Mouse (Mus musculus) naive thymus-derived CD4-positive, alpha-beta T cell, adult 5 months (primary cell): ENCODE data around the gene Gm10192. TPM values are rescaled to one million over a fixed set of nuclear protein-coding genes. Genes with fewer than 3 reads are reported as not detected.

Source experiments
- polyA plus RNA-seq: library from polyadenylated mRNA; unstranded; fragments of 100-300 nt; shearing (Covaris generic); gene quantifications from one replicate; pipeline ENCODE4 v1.2.1, GENCODE M21; 2017

Gm10192 gene
- polyA plus RNA-seq, result not detected

DNA sequence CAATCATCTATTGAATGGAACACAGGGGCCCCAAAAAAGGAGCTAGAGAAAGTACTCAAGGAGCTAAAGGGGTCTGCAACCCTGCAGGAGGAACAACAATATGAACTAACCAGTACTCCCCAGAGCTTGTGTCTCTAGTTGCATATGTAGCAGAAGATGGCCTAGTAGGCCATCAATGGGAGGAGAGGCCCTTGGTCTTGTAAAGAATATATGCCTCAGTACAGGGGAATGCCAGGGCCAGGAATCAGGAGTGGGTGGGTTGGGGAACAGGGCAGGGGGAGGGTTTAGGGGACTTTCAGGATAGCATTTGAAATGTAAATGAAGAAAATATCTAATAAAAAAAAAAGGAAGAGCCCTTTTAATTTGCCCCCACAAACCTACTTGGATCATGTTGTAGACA lies at the start of gene Gm10192:
TSS of gene Gm10192 (minus strand) at position 101 of the 400 bp plus-strand sequence.

